Mouse (Mus musculus) lung, postnatal 0 days (tissue): ENCODE results near the gene Il1r1. TPM values are rescaled to one million over a fixed set of nuclear protein-coding genes. Genes with fewer than 3 reads are reported as not detected.

Experiments
- ATAC-seq: fragments of 200-750 bp; cut with Nextera tagmentation; 2 replicates; pipeline ENCODE4 v1.8.0; 2017; ENCODE audit warnings: moderate library complexity
- DNase-seq: peaks from one replicate; pipeline ENCODE4 v3.0.0-alpha.2; 2016; ENCODE audit warnings: low spot score
- H3K27ac ChIP-seq: fragments of 300-500 bp; sonication (generic); 2 replicates; pipeline ENCODE4 v1.5.1; 2014; ENCODE audit warnings: antibody characterized with exemption, mild to moderate bottlenecking, low read length, mixed read lengths
- H3K27me3 ChIP-seq: fragments of 300-500 bp; sonication (generic); replicated peaks from 2 replicates; pipeline ENCODE4 v1.6.1; 2014; ENCODE audit warnings: low read length, mixed read lengths; ENCODE audit not compliant: insufficient read depth
- H3K36me3 ChIP-seq: fragments of 300-500 bp; sonication (generic); 2 replicates; pipeline ENCODE4 v1.6.1; 2014; ENCODE audit warnings: low read length, mixed read lengths; ENCODE audit not compliant: insufficient read depth
- H3K4me1 ChIP-seq: fragments of 300-500 bp; sonication (generic); 2 replicates; pipeline ENCODE4 v1.6.1; 2014; ENCODE audit warnings: antibody characterized with exemption, low read depth, low read length, mixed read lengths; ENCODE audit not compliant: insufficient read depth
- H3K4me2 ChIP-seq: fragments of 300-500 bp; sonication (generic); replicated peaks from 2 replicates; pipeline ENCODE4 v1.6.1; 2014; ENCODE audit warnings: low read depth, mild to moderate bottlenecking, low read length, moderate library complexity, mixed read lengths
- H3K4me3 ChIP-seq: fragments of 300-500 bp; sonication (generic); 2 replicates; pipeline ENCODE4 v1.5.1; 2014; ENCODE audit warnings: low read depth, low read length
- H3K9ac ChIP-seq: fragments of 300-500 bp; sonication (generic); replicated peaks from 2 replicates; pipeline ENCODE4 v1.6.1; 2014; ENCODE audit warnings: low read depth, mild to moderate bottlenecking
- H3K9me3 ChIP-seq: fragments of 300-500 bp; sonication (generic); 2 replicates; pipeline ENCODE4 v1.6.1; 2016; ENCODE audit warnings: low read length, mixed read lengths
- CTCF ChIP-seq: IDR thresholded peaks from 2 replicates; pipeline ENCODE4 v1.5.1; 2016; ENCODE audit warnings: antibody characterized with exemption, mild to moderate bottlenecking
- EP300 ChIP-seq: IDR thresholded peaks from 2 replicates; pipeline ENCODE4 v1.6.1; 2016; ENCODE audit warnings: antibody characterized with exemption, mild to moderate bottlenecking, control low read depth
- WGBS: fragments of 180-500 bp; shearing (Covaris S2); extraction: QIAGEN DNeasy Blood & Tissue Kit; methylation state at CpG from one replicate; pipeline ENCODE4 v1.1.7; 2014; 5-methylcytosine and 5-hydroxymethylcytosine counted together
- polyA plus RNA-seq: library from polyadenylated mRNA; unstranded; fragments of >200 nt; fragmentation: Nextera tagmentation; extraction: Ambion mirVana; gene quantifications from 2 replicates; pipeline ENCODE4 v1.2.1, GENCODE M21; 2015

Gene Il1r1
- polyA plus RNA-seq, 1 experiment from 2014 or later, result 13.5 TPM

GRCm38 (mm10) chr1:40355431-40355843 lies 130.6 kb downstream of the Il1r1 start:
- peak; percentile 81 for DNase-seq
- peak; percentile 76 for ATAC-seq
- H3K27me3 ChIP-seq, result no peaks in the 10 kb centered on the region
- no peaks in the 10 kb centered on the region for H3K4me1 ChIP-seq
- no peaks in the 10 kb centered on the region for H3K9me3 ChIP-seq
- no peak overlapping the region for H3K9ac ChIP-seq
- no peak overlapping the region for H3K4me3 ChIP-seq
- no peak overlapping the region for H3K4me2 ChIP-seq
- 54% methylated on average over 4 of the region's 4 CpGs for WGBS
- H3K27ac ChIP-seq, result 0 out of 2 replicates have a peak overlapping the region, but pooled peaks have one; percentile 68
- TF ChIP-seq CTCF (no peak), EP300 (0 out of 2 replicates have a peak, but pooled peaks have one; percentile 50)
- H3K36me3 ChIP-seq, result no peaks in the 10 kb centered on the region

DNA sequence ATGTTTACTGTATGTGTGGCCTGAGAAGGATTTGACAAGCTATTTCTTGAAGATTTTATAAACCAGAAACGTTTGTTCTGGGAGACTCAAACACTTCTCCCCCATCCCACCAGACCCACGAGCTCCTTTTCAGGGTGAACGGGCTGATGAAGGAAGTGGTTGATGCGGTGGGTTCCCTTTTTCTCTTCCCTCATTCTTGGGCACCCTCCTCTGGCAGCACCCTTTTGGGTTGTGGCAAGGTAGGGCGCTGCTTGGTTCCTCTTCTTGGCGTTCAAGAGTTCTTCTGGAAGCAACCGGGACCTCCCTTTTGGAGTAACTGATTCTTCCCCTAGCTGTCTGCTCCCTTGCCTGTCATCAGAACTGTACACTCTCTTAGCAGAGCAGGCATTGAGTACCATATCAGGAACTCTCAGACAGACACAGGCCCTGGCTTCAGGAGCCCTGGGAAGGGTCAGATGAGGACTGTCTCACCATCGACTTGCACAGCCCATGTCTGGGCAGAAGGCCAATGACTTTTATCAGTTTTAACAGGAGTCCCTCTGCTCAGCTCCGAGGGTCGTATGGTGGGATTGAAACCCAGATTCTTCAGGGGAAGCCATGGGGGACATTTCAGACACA lies 131.1 kb downstream of the Il1r1 start:
- no peaks in the 10 kb centered on the region for H3K9me3 ChIP-seq
- H3K36me3 ChIP-seq, result no peaks in the 10 kb centered on the region
- TF ChIP-seq CTCF, result no peak
- no peak for TF ChIP-seq EP300
- no peak overlapping the region for H3K4me2 ChIP-seq
- peak overlapping the region; percentile 68 for H3K27ac ChIP-seq
- H3K4me1 ChIP-seq, result no peaks in the 10 kb centered on the region
- DNase-seq, result peak; percentile 35
- WGBS, result 48% methylated on average over 10 of the region's 10 CpGs
- H3K9ac ChIP-seq, result no peak overlapping the region
- no peaks in the 10 kb centered on the region for H3K27me3 ChIP-seq
- no peak; the same call in 1 of the 2 replicates for ATAC-seq
- H3K4me3 ChIP-seq, result no peak overlapping the region

DNA sequence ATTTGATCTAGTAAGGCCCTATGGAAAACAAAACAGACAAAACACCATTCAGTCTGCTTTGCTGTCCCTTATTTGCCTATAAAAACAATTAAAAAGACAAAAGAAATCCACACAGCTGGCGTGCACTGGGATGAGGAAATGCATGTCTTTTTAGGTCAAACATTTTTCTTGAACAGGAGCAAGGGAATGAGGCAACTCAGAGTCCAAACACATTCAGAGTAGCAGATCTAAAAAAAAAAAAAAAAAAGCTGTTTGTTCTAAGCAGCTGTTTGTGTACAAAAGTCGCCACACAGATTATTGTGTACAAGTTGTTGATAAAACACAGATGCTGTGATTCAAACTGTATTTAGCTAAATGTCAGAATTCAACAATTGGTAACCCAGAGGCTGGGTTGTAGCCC lies 133.0 kb downstream of the Il1r1 start:
- H3K4me1 ChIP-seq, result no peaks in the 10 kb centered on the region
- no peaks in the 10 kb centered on the region for H3K9me3 ChIP-seq
- H3K4me3 ChIP-seq, result no peak overlapping the region
- peak; percentile 31; the same call in 1 of the 2 replicates for ATAC-seq
- H3K36me3 ChIP-seq, result no peaks in the 10 kb centered on the region
- no peaks in the 10 kb centered on the region for H3K27me3 ChIP-seq
- no peak overlapping the region for H3K4me2 ChIP-seq
- WGBS, result 54% methylated on average over 2 of the region's 2 CpGs
- peak; percentile 78 for DNase-seq
- no peak for TF ChIP-seq CTCF
- TF ChIP-seq EP300, result peak; percentile 55; the same call in 1 of the 2 replicates
- H3K9ac ChIP-seq, result no peak overlapping the region
- peak overlapping the region; percentile 57; the same call in 1 of the 2 replicates for H3K27ac ChIP-seq

DNA sequence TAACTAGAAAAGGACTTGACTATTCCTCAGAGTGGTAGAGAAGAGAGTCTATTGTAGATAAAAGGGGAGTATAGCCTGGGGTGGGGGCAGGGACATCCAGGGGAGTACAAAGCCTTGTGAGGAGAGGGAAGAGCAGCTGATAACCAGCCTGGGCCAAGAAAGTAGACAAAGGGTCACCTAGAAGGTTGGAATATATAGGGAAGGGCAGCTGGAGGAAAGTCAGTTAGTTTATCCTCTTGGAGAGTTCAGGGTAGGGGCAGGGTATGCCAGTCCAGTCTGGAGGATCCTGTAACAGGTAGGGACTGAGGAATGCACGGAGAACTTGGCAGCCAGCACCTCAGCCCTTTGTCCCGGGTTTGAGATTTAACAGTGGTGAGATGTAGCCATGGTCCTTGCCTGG lies 133.5 kb downstream of the Il1r1 start:
- peak overlapping the region; percentile 48 for H3K27ac ChIP-seq
- peak; percentile 11; the same call in 1 of the 2 replicates for ATAC-seq
- no peaks in the 10 kb centered on the region for H3K4me1 ChIP-seq
- H3K9ac ChIP-seq, result no peak overlapping the region
- 81% methylated on average over 2 of the region's 2 CpGs for WGBS
- no peaks in the 10 kb centered on the region for H3K27me3 ChIP-seq
- no peaks in the 10 kb centered on the region for H3K9me3 ChIP-seq
- H3K4me3 ChIP-seq, result no peak overlapping the region
- H3K36me3 ChIP-seq, result no peaks in the 10 kb centered on the region
- TF ChIP-seq EP300, result no peak
- TF ChIP-seq CTCF, result no peak
- no peak for DNase-seq
- H3K4me2 ChIP-seq, result no peak overlapping the region

GRCm38 (mm10) chr1:40358771-40359181 lies 133.9 kb downstream of the Il1r1 start:
- TF ChIP-seq EP300 (peak; percentile 59; the same call in 1 of the 2 replicates), CTCF (no peak)
- Histone ChIP-seq H3K4me2 (no peak overlapping the region), H3K4me1 (no peaks in the 10 kb centered on the region), H3K27me3 (no peaks in the 10 kb centered on the region), H3K9me3 (no peaks in the 10 kb centered on the region), H3K4me3 (no peak overlapping the region), H3K9ac (no peak overlapping the region), H3K36me3 (no peaks in the 10 kb centered on the region), H3K27ac (peak overlapping the region; percentile 48)
- DNase-seq (peak; percentile 85), ATAC-seq (peak; percentile 71)
- 55% methylated on average over 4 of the region's 4 CpGs for WGBS

DNA sequence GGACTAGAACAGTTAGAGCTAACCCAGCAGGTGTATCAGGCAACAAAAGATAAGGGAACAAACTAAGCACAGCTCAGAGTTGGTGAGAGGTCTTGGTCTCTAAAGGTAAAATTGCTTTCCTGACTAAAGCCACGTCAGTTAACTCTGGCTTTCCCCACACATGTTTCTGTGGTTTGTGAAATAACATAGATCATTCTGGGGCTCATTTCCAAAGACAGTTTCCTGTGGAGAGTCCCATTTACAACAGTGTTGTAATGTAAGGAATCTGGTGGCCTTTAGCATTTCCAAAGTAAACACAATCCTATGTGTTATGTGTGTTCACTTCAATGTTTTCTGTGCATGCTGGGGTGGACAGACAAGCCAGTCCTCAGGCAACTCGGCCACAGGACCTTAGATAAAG lies 134.9 kb downstream of the Il1r1 start:
- Histone ChIP-seq H3K4me3 (no peak overlapping the region), H3K4me2 (no peak overlapping the region), H3K9me3 (no peaks in the 10 kb centered on the region), H3K27me3 (no peaks in the 10 kb centered on the region), H3K36me3 (no peaks in the 10 kb centered on the region), H3K9ac (no peak overlapping the region), H3K4me1 (no peaks in the 10 kb centered on the region), H3K27ac (no peak overlapping the region)
- DNase-seq, result peak; percentile 28
- TF ChIP-seq EP300, result no peak
- TF ChIP-seq CTCF, result no peak
- ATAC-seq, result no peak
- 35% methylated on average over 2 of the region's 2 CpGs for whole genome bisulfite sequencing
